9 mouse cellular contexts compared by ENCODE assay signal in the genomic region with DNA sequence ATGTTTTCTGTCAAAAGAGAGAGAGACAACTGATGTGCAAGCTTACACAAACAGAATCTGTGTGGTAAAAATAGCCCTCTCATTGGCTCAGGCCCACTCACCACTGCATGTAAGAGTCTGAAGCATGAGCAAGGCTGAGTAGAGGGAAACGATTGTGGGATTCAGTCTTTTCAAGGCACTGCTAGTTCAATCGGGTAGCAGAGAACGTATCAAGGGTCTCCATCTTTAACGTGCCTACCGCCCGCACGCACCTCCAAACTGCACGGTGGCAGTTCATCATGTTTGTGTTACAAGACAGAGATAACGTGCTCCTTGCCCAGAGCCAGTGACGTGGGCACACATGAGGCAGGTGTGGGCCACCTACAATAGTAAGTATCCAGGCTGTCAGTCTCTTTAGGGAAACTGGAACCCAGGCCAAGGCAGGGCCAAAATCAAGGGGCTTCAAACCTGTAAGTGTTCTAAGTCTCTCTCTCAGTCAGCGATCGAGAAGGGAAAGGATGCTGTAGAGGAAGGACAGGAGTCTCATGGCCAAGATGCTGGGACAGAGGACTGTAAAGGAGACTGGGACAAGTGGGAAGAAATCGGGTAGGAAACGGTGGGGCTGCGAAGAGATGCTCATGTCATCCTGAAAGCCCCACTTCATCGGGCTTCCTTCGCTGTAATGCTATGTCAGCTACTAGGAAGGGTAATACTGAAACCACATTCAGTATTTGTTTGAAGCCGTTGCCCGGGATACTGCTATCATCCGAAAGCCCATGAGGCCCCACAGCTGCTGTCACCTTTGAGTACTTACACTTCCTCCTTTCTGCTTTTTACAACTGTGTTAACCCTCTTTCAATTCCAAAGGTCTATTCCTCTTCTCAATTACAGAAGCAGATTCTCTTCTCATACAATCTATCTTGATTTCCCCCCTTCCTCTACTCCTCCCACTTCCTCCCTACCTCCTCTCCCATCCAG. TPM values are rescaled to one million over a fixed set of nuclear protein-coding genes. Genes with fewer than 3 reads are reported as not detected.
A peak's percentile ranks its signal among the peaks of the same experiment; 100 is the strongest.
DNase-seq lines count a peak whose midpoint lies in the region; ATAC-seq and TF ChIP-seq lines count a peak whose summit lies in the region.
"Had no signal": no experiment of that assay in that cellular context is flagged by ENCODE, and none has a peak within 500 bp of the region (broad histone marks: within the 10 kb centered on the region; RNA-seq: fewer than 3 reads in every experiment).

No protein-coding gene starts in this region.

- no peak overlapping the region for H3K9ac ChIP-seq in heart, embryonic 16.5 days (ENCODE audit: low read length)
- H3K9ac ChIP-seq in forebrain, postnatal 0 days, result no peak overlapping the region
- H3K9ac ChIP-seq: embryonic facial prominence, embryonic 12.5 days had no signal

- peak; percentile 94 for DNase-seq in A20 (ENCODE audit: low read depth, low spot score)
- DNase-seq in thymus, postnatal 14 days, result peak; percentile 62
- no peak for DNase-seq in forebrain, postnatal 0 days
- no peak for DNase-seq in left cerebral cortex, adult 18-20 months (ENCODE audit: low spot score in 2 of 2)
- no peak for DNase-seq in embryo, embryonic 10 days (ENCODE audit: low spot score)

- H3K4me1 ChIP-seq in heart, embryonic 16.5 days (ENCODE audit: control insufficient read depth, insufficient read depth, low read length), result peaks cover 20% of the 10 kb centered on the region
- peaks cover 21% of the 10 kb centered on the region for H3K4me1 ChIP-seq in megakaryocyte, embryonic 14.5 days
- H3K4me1 ChIP-seq in forebrain, postnatal 0 days (ENCODE audit: insufficient read depth), result no peaks in the 10 kb centered on the region
- H3K4me1 ChIP-seq: embryonic facial prominence, embryonic 12.5 days had no signal

- H3K36me3 ChIP-seq in heart, embryonic 16.5 days (ENCODE audit: control insufficient read depth, insufficient read depth), result peaks cover 15% of the 10 kb centered on the region
- H3K36me3 ChIP-seq in megakaryocyte, embryonic 14.5 days (replicated peaks; ENCODE audit: low read length), result no peaks in the 10 kb centered on the region
- H3K36me3 ChIP-seq in forebrain, postnatal 0 days (ENCODE audit: insufficient read depth), result no peaks in the 10 kb centered on the region

- no peaks in the 10 kb centered on the region for H3K9me3 ChIP-seq in heart, embryonic 16.5 days (replicated peaks; ENCODE audit: control insufficient read depth, low read length)
- no peaks in the 10 kb centered on the region for H3K9me3 ChIP-seq in megakaryocyte, embryonic 14.5 days
- no peaks in the 10 kb centered on the region for H3K9me3 ChIP-seq in forebrain, postnatal 0 days (ENCODE audit: low read length)
- H3K9me3 ChIP-seq: embryonic facial prominence, embryonic 12.5 days had no signal

- TF ChIP-seq CTCF in forebrain, postnatal 0 days (IDR thresholded peaks at IDR 0.05; ENCODE audit: low read depth), result no peak

- H3K27me3 ChIP-seq in heart, embryonic 16.5 days (ENCODE audit: control insufficient read depth, insufficient read depth, low read length), result no peaks in the 10 kb centered on the region
- H3K27me3 ChIP-seq in megakaryocyte, embryonic 14.5 days (replicated peaks), result no peaks in the 10 kb centered on the region
- H3K27me3 ChIP-seq in forebrain, postnatal 0 days (ENCODE audit: insufficient read depth, low read length), result no peaks in the 10 kb centered on the region
- H3K27me3 ChIP-seq: embryonic facial prominence, embryonic 12.5 days had no signal

- ATAC-seq in CD4-positive, CD25-positive, alpha-beta regulatory T cell, adult 4 months, result peak; percentile 93
- peak; percentile 66 for ATAC-seq in heart, embryonic 16.5 days (replicated peaks; ENCODE audit: extremely low read depth, insufficient read depth, low FRiP score)
- no peak for ATAC-seq in forebrain, postnatal 0 days

- 55% methylated on average over 20 of the region's 20 CpGs for WGBS in heart, embryonic 16.5 days
- 84% methylated on average over 20 of the region's 20 CpGs for WGBS in forebrain, postnatal 0 days

- peak overlapping the region; percentile 38 for H3K4me2 ChIP-seq in heart, embryonic 16.5 days (ENCODE audit: low read depth, low read length)
- no peak overlapping the region for H3K4me2 ChIP-seq in forebrain, postnatal 0 days (ENCODE audit: low read depth)
- H3K4me2 ChIP-seq: embryonic facial prominence, embryonic 12.5 days had no signal

- peak overlapping the region; percentile 13 for H3K27ac ChIP-seq in heart, embryonic 16.5 days (ENCODE audit: low read length)
- H3K27ac ChIP-seq in forebrain, postnatal 0 days (ENCODE audit: low read depth, low read length), result no peak overlapping the region
- H3K27ac ChIP-seq: embryonic facial prominence, embryonic 12.5 days had no signal

- no peak overlapping the region for H3K4me3 ChIP-seq in heart, embryonic 16.5 days (ENCODE audit: low read length)
- H3K4me3 ChIP-seq in megakaryocyte, embryonic 14.5 days (replicated peaks), result peak overlapping the region; percentile 73
- H3K4me3 ChIP-seq in forebrain, postnatal 0 days (ENCODE audit: low read depth, low read length), result no peak overlapping the region
- H3K4me3 ChIP-seq: embryonic facial prominence, embryonic 12.5 days had no signal

RNA-seq across cellular contexts. Expression of a gene that starts 14.3 kb away (rescaled TPM):
- polyA plus RNA-seq in CD4-positive, CD25-positive, alpha-beta regulatory T cell, adult 4 months (2017; shearing (Covaris generic)), result 10 to 100 TPM; 11.5 to 12.6 TPM
- 58.2 and 63.7 TPM in 2 replicates for polyA plus RNA-seq in heart, embryonic 16.5 days (2015; fragmentation: Nextera tagmentation; extraction: Ambion mirVana)
- polyA plus RNA-seq in megakaryocyte, embryonic 14.5 days (2012; ENCODE audit: insufficient read depth, low replicate concordance), result 0.83 TPM in 1 of 2 replicates, not detected in the other
- 3.4 and 5.1 TPM in 2 replicates for total RNA-seq in forebrain, postnatal 0 days (2014; rRNA removed)
- polyA plus RNA-seq in forebrain, postnatal 0 days (2015; fragmentation: Nextera tagmentation; extraction: Ambion mirVana), result 1.2 and 1.9 TPM in 2 replicates
- 1 to 10 TPM; 1.2 to 1.7 TPM for total RNA-seq in left cerebral cortex, adult 18-20 months (2021)

Comparison
In these comparisons a context has a peak if more than half of its experiments do, and no peak if none do; other contexts are left out.
1. DNase-seq: peak in A20 (single experiment) and thymus, postnatal 14 days (single experiment); none in forebrain, postnatal 0 days (single experiment), left cerebral cortex, adult 18-20 months (0 of 2) and embryo, embryonic 10 days (single experiment).